Mouse (Mus musculus) embryonic facial prominence, embryonic 15.5 days (tissue): Measurements from ENCODE around the gene Nup160. TPM values are rescaled to one million over a fixed set of nuclear protein-coding genes. Genes with fewer than 3 reads are reported as not detected.

Experiments
- ATAC-seq: fragments of 200-750 bp; cut with Nextera tagmentation; 2 replicates; pipeline ENCODE4 v1.8.0; 2017; ENCODE audit warnings: low read depth, moderate TSS enrichment; ENCODE audit not compliant: insufficient number of reproducible peaks, low FRiP score, low TSS enrichment
- H3K27ac ChIP-seq: fragments of 300-500 bp; sonication (generic); replicated peaks from 2 replicates; pipeline ENCODE4 v1.5.1; 2015; ENCODE audit warnings: mild to moderate bottlenecking, inconsistent platforms
- H3K27me3 ChIP-seq: fragments of 300-500 bp; sonication (generic); 2 replicates; pipeline ENCODE4 v1.6.1; 2015; ENCODE audit warnings: inconsistent platforms
- H3K36me3 ChIP-seq: fragments of 300-500 bp; sonication (generic); 2 replicates; pipeline ENCODE4 v1.6.1; 2015; ENCODE audit warnings: mild to moderate bottlenecking, inconsistent platforms
- H3K4me1 ChIP-seq: fragments of 300-500 bp; sonication (generic); 2 replicates; pipeline ENCODE4 v1.6.1; 2015; ENCODE audit warnings: inconsistent platforms
- H3K4me2 ChIP-seq: fragments of 300-500 bp; sonication (generic); replicated peaks from 2 replicates; pipeline ENCODE4 v1.6.1; 2015; ENCODE audit warnings: mild to moderate bottlenecking, inconsistent platforms
- H3K4me3 ChIP-seq: fragments of 300-500 bp; sonication (generic); replicated peaks from 2 replicates; pipeline ENCODE4 v1.5.1; 2015; ENCODE audit warnings: mild to moderate bottlenecking, inconsistent platforms
- H3K9ac ChIP-seq: fragments of 300-500 bp; sonication (generic); 2 replicates; pipeline ENCODE4 v1.6.1; 2015; ENCODE audit warnings: inconsistent platforms
- H3K9me3 ChIP-seq: fragments of 300-500 bp; sonication (generic); replicated peaks from 2 replicates; pipeline ENCODE4 v1.6.1; 2016; ENCODE audit warnings: inconsistent platforms
- WGBS: fragments of 180-500 bp; shearing (Covaris S2); methylation state at CpG from one replicate; pipeline ENCODE4 v1.1.7; 2015; 5-methylcytosine and 5-hydroxymethylcytosine counted together
- polyA plus RNA-seq: library from polyadenylated mRNA; unstranded; fragments of >200 nt; fragmentation: Nextera tagmentation; extraction: Ambion mirVana; gene quantifications from 2 replicates; pipeline ENCODE4 v1.2.1, GENCODE M21; 2015

The Nup160 gene
- polyA plus RNA-seq, 1 experiment from 2014 or later: 30.7 TPM

DNA sequence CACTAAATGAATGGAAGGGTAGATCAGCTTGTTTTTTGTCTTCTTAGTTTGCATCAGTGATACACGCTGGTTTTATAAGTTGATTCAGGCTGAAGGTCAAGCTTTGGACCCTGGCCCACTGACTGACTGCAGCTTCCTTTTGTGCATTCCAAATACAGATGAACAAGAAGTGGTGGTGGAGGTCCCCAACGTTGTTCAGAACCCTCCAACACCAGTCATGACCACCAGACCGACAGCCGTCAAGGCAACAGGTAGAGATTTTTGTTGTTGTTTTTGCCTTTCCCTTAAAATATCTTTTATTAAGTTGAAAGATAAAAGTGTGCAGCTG is 69.5 kb downstream of the Nup160 start:
- H3K9ac ChIP-seq: peak overlapping the region; percentile 98; the same call in 1 of the 2 replicates
- H3K9me3 ChIP-seq: no peaks in the 10 kb centered on the region
- H3K4me3 ChIP-seq: peak overlapping the region; percentile 99
- H3K4me1 ChIP-seq: peaks cover 27% of the 10 kb centered on the region
- peaks cover 21% of the 10 kb centered on the region for H3K36me3 ChIP-seq
- peak overlapping the region; percentile 71 for H3K4me2 ChIP-seq
- H3K27me3 ChIP-seq: no peaks in the 10 kb centered on the region
- ATAC-seq: no peak
- H3K27ac ChIP-seq: peak overlapping the region; percentile 97
- WGBS: 8% methylated on average over 4 of the region's 4 CpGs

- Histone ChIP-seq H3K9ac (no peak overlapping the region), H3K4me2 (peak overlapping the region; percentile 71), H3K27me3 (no peaks in the 10 kb centered on the region), H3K4me3 (peak overlapping the region; percentile 99), H3K36me3 (peaks cover 23% of the 10 kb centered on the region), H3K27ac (no peak overlapping the region), H3K9me3 (no peaks in the 10 kb centered on the region), H3K4me1 (peaks cover 27% of the 10 kb centered on the region)
- no peak for ATAC-seq
- 93% methylated on average over 10 of the region's 10 CpGs for WGBS
Observed at GRCm38 (mm10) chr2:90747131-90747530, 70.1 kb downstream of the Nup160 start.

DNA sequence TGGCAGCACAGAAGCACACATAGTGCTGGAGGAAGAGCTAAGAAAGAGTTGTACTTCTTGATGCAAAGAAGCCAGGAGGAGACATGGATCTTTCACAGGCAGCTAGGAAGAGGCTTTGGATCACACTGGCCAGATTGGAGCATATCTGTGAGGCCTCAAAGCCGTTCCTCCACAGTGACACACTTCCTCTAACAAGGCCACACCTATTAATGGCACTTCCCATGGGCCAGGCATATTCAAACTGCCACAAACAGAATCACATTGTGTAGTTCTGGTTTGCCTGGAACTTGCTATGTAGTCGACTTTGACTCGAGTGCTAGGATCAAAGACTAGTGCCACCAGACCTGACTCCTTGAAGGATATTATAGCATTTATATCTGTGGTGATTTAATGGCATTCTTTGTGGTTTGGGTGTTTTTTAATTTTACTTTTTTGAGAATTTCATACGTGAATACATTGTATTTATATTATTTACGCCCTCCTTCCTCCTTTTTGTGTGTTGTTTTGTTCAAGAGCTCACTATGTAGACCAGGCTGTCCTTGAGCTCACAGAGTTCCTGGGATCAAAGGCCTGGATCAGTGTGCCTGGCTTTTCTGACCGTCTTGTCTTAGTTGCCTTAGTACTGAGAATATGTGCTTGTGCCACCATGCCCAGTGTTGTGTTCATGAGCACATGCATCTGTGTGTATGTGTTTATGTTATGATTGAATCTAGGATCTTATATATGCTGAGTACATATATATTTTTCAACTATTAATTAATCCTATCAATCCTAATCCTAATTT is 72.9 kb downstream of the Nup160 start:
- Histone ChIP-seq H3K9ac (no peak overlapping the region), H3K4me2 (no peak overlapping the region), H3K4me1 (peaks cover 21% of the 10 kb centered on the region), H3K36me3 (peaks cover 49% of the 10 kb centered on the region), H3K4me3 (no peak overlapping the region), H3K9me3 (no peaks in the 10 kb centered on the region), H3K27me3 (no peaks in the 10 kb centered on the region), H3K27ac (0 out of 2 replicates have a peak overlapping the region, but pooled peaks have one; percentile 0)
- WGBS: 73% methylated on average over 6 of the region's 6 CpGs
- ATAC-seq: no peak

DNA sequence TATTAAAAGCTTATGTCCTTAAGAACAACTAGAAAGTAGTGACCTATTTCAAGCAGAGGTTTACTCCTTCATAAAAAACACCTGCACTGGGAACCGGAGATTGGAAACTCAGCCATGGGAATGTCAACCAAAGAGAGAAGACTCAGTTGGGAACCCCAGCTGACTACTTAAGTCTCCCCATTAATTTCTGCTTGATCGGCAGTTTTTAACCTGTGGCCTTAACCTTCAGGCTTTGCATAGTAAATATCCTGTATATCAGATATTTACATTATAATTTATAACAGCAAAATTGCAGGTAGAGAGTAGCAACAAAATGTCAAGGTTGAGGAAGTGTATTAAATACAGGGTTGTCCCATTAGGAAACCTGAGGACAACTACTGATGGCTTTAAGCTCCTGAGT is 76.5 kb downstream of the Nup160 start:
- ATAC-seq: no peak
- Histone ChIP-seq H3K9ac (no peak overlapping the region), H3K4me2 (no peak overlapping the region), H3K4me3 (no peak overlapping the region), H3K4me1 (peaks cover 11% of the 10 kb centered on the region), H3K36me3 (peaks cover 79% of the 10 kb centered on the region), H3K27ac (no peak overlapping the region), H3K9me3 (no peaks in the 10 kb centered on the region), H3K27me3 (no peaks in the 10 kb centered on the region)
- 94% methylated on average over 2 of the region's 2 CpGs for whole genome bisulfite sequencing

DNA sequence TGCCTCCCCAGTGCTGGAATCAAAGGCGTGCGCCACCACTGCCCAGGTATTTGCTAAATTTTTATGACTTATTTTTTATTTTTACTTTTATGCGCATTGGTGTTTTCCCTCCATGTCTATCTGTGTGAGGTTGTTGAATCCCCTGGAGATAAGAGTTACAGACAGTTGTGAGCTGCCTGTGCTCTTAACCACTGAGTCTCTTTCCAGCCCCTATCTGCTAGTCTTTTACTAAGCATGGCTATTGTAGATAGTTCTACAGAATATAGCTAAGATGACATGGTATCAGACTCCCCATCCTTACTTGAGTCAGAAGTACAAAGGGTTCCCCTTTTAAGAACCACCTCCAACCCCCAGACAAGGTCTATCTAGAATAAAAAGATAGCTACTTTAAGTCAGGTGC is 77.2 kb downstream of the Nup160 start:
- peaks cover 5% of the 10 kb centered on the region; the same call in 1 of the 2 replicates for H3K4me1 ChIP-seq
- H3K4me2 ChIP-seq: no peak overlapping the region
- no peaks in the 10 kb centered on the region for H3K27me3 ChIP-seq
- no peaks in the 10 kb centered on the region for H3K9me3 ChIP-seq
- 95% methylated on average over 3 of the region's 3 CpGs for whole genome bisulfite sequencing
- no peak overlapping the region for H3K9ac ChIP-seq
- ATAC-seq: no peak
- peaks cover 83% of the 10 kb centered on the region for H3K36me3 ChIP-seq
- H3K4me3 ChIP-seq: no peak overlapping the region
- no peak overlapping the region for H3K27ac ChIP-seq

DNA sequence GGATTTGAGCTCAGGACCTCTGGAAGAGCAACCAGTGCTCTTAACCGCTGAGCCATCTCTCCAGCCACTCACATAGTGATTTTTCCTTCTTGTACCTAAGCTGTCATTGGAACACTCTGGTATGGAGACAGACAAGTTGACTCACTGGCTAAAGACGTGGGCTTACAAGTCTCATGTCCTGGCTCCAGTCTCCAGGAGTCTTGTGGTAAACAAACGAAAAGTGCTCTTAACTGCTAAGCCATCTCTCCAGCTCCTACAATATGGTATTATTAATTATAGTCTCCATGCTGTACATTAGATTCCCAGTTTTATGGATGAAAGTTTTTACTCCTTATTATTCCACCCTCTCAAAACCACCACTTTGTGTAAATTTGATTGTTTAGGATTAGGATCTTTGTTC is 88.1 kb downstream of the Nup160 start:
- H3K4me2 ChIP-seq: no peak overlapping the region
- H3K27me3 ChIP-seq: no peaks in the 10 kb centered on the region
- no peak overlapping the region for H3K4me3 ChIP-seq
- H3K4me1 ChIP-seq: no peaks in the 10 kb centered on the region
- WGBS: 86% methylated on average over 3 of the region's 3 CpGs
- ATAC-seq: no peak
- no peak overlapping the region for H3K27ac ChIP-seq
- no peaks in the 10 kb centered on the region for H3K9me3 ChIP-seq
- peaks cover 84% of the 10 kb centered on the region for H3K36me3 ChIP-seq
- no peak overlapping the region for H3K9ac ChIP-seq

DNA sequence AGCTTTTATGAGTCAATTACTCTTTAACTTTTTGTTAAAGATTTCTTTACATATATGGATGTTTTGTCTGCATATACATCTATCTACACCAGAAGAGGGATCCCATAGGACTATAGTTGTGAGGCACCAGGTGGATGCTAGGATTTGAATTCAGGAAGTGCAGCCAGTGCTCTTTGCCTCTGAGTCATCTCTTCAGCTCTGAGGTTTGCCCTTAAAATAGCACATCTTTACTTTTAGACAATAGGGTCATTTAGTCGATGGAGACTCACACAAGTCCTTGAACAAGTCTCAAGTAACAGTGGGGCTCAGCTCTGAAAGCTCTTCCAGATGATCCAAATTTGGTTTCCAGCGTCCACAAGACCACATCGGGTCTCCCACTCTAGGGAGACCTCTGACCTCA is 104.3 kb downstream of the Nup160 start:
- no peak for ATAC-seq
- Histone ChIP-seq H3K27ac (no peak overlapping the region), H3K4me2 (no peak overlapping the region), H3K27me3 (0 out of 2 replicates have a peak, but pooled peaks cover 3% of the 10 kb centered on the region), H3K9me3 (no peaks in the 10 kb centered on the region), H3K4me3 (no peak overlapping the region), H3K36me3 (peaks cover 38% of the 10 kb centered on the region), H3K4me1 (peaks cover 14% of the 10 kb centered on the region), H3K9ac (no peak overlapping the region)
- WGBS: 10% methylated on average over 3 of the region's 3 CpGs

- no peak overlapping the region for H3K27ac ChIP-seq
- peak overlapping the region; percentile 89; the same call in 1 of the 2 replicates for H3K4me2 ChIP-seq
- H3K36me3 ChIP-seq: peaks cover 33% of the 10 kb centered on the region
- H3K9ac ChIP-seq: no peak overlapping the region
- 0 out of 2 replicates have a peak, but pooled peaks cover 3% of the 10 kb centered on the region for H3K27me3 ChIP-seq
- WGBS: 28% methylated on average over 2 of the region's 2 CpGs
- peak overlapping the region; percentile 51; the same call in 1 of the 2 replicates for H3K4me3 ChIP-seq
- no peak for ATAC-seq
- no peaks in the 10 kb centered on the region for H3K9me3 ChIP-seq
- H3K4me1 ChIP-seq: peaks cover 14% of the 10 kb centered on the region
Observed at GRCm38 (mm10) chr2:90781938-90782337, 104.9 kb downstream of the Nup160 start.

GRCm38 (mm10) chr2:90782458-90782857 is 105.4 kb downstream of the Nup160 start, which contains the start of gene Agbl2:
Agbl2 (plus strand) TSS chr2:90782727.
- Histone ChIP-seq H3K36me3 (peaks cover 29% of the 10 kb centered on the region), H3K4me2 (peak within 1 kb of the TSS; percentile 89), H3K4me3 (peak within 1 kb of the TSS; percentile 51), H3K9me3 (no peaks in the 10 kb centered on the region), H3K27ac (no peak within 1 kb of the TSS), H3K9ac (peak within 1 kb of the TSS; percentile 24; the same call in 1 of the 2 replicates), H3K27me3 (0 out of 2 replicates have a peak, but pooled peaks cover 3% of the 10 kb centered on the region), H3K4me1 (peaks cover 14% of the 10 kb centered on the region)
- peak; percentile 65 for ATAC-seq
- WGBS: 1% methylated on average over 11 of the region's 11 CpGs

DNA sequence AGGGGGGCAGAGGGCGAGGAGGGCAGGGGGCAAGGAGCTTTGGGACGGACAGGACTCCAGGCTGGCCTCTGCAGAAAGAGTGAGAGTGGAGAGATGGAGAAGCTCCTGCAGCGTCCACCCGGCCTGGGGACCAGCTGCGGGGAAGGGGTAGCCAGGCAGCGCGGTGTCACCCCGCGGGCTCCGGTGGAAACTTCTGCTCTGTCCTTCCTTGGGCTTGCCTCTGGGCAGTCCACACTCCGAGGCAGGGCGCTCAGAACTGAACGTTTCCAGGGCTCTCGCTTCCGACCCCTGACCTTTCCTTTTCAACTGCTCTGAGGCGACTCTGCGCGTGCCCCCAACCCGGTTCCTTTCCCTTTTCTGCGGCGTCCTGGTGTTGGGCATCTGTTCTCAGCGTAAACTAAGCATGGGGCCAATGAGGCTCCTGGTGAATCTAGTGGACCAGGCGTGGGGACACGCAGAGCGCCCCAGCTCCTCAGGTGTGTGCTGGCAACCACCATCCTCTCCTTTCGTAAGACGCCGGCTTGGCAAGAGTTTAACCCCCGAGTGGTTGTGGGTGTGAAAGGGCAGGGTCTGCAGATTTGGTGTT is 106.0 kb downstream of the Nup160 start:
- peak overlapping the region; percentile 51 for H3K4me3 ChIP-seq
- H3K9ac ChIP-seq: peak overlapping the region; percentile 24; the same call in 1 of the 2 replicates
- ATAC-seq: peak; percentile 34; the same call in 1 of the 2 replicates
- 1% methylated on average over 28 of the region's 29 CpGs for WGBS
- H3K9me3 ChIP-seq: no peaks in the 10 kb centered on the region
- peaks cover 24% of the 10 kb centered on the region for H3K36me3 ChIP-seq
- 0 out of 2 replicates have a peak, but pooled peaks cover 3% of the 10 kb centered on the region for H3K27me3 ChIP-seq
- H3K4me2 ChIP-seq: peak overlapping the region; percentile 89
- H3K4me1 ChIP-seq: peaks cover 14% of the 10 kb centered on the region
- H3K27ac ChIP-seq: no peak overlapping the region
